Mouse (Mus musculus) layer of hippocampus, adult 18-20 months (tissue): ENCODE results near the gene Cfdp1. TPM values are rescaled to one million over a fixed set of nuclear protein-coding genes. Genes with fewer than 3 reads are reported as not detected.

Source experiments
- DNase-seq, 2 experiments: peaks; one replicate each; pipeline ENCODE4 v3.0.0; 2022; ENCODE audit warnings: low spot score in 2 of 2
- total RNA-seq, 2 experiments: library from RNA; stranded (reverse); gene quantifications; 2 replicates each; pipeline ENCODE4 v1.2.3; 2021

Gene Cfdp1
- total RNA-seq, 2 experiments from 2014 or later = 79.3 to 82.7 TPM

GRCm38 (mm10) chr8:111742261-111743037 is 111.6 kb downstream of the Cfdp1 start:
- DNase-seq = peak; percentile 57 to 84

- DNase-seq = no peak
These were observed 112.5 kb downstream of the Cfdp1 start for GRCm38 (mm10) chr8:111741556-111741955.

GRCm38 (mm10) chr8:111740994-111741393 is 113.1 kb downstream of the Cfdp1 start:
- no peak for DNase-seq

- DNase-seq = no peak
These were observed 113.8 kb downstream of the Cfdp1 start for GRCm38 (mm10) chr8:111740301-111740711.

GRCm38 (mm10) chr8:111739604-111740003 is 114.5 kb downstream of the Cfdp1 start:
- DNase-seq = no peak

- no peak for DNase-seq
These were observed 115.2 kb downstream of the Cfdp1 start for GRCm38 (mm10) chr8:111738867-111739266.

GRCm38 (mm10) chr8:111736321-111736720 is 117.8 kb downstream of the Cfdp1 start:
- peak in 1 of 2 experiments; percentile 78 for DNase-seq

GRCm38 (mm10) chr8:111735791-111736190 is 118.3 kb downstream of the Cfdp1 start:
- DNase-seq = no peak

- no peak for DNase-seq
These were observed 118.7 kb downstream of the Cfdp1 start for GRCm38 (mm10) chr8:111735335-111735761.

GRCm38 (mm10) chr8:111734244-111734960 is 119.7 kb downstream of the Cfdp1 start:
- no peak for DNase-seq

- DNase-seq = no peak
These were observed 120.4 kb downstream of the Cfdp1 start for GRCm38 (mm10) chr8:111733581-111734243.

- no peak for DNase-seq
These were observed 121.5 kb downstream of the Cfdp1 start for GRCm38 (mm10) chr8:111732406-111733085.

- peak; percentile 94 to 96 for DNase-seq
These were observed 122.1 kb downstream of the Cfdp1 start for GRCm38 (mm10) chr8:111732004-111732403.

GRCm38 (mm10) chr8:111731231-111731977 is 122.7 kb downstream of the Cfdp1 start:
- DNase-seq = no peak

- DNase-seq = no peak
These were observed 124.6 kb downstream of the Cfdp1 start for GRCm38 (mm10) chr8:111729233-111730170.

GRCm38 (mm10) chr8:111728481-111728880 is 125.6 kb downstream of the Cfdp1 start:
- DNase-seq = no peak

GRCm38 (mm10) chr8:111727553-111727952 is 126.5 kb downstream of the Cfdp1 start:
- no peak for DNase-seq

- peak in 1 of 2 experiments; percentile 82 for DNase-seq
These were observed 127.8 kb downstream of the Cfdp1 start for GRCm38 (mm10) chr8:111726102-111726900.

- no peak for DNase-seq
These were observed 128.8 kb downstream of the Cfdp1 start for GRCm38 (mm10) chr8:111725341-111725740.
